Mouse (Mus musculus) heart, adult 2 months (tissue): Measurements from ENCODE around the gene Wdr18.

Experiments
- CTCF ChIP-seq: fragments of 200-600 bp; IDR thresholded peaks from 2 replicates; pipeline ENCODE4 v1.8.1; 2022; ENCODE audit warnings: antibody characterized with exemption, mild to moderate bottlenecking, moderate library complexity
- POLR2A ChIP-seq: fragments of 200-500 bp; IDR thresholded peaks from 2 replicates; pipeline ENCODE4 v1.6.1; 2011; ENCODE audit warnings: mild to moderate bottlenecking, low read depth, low read length, control low read depth; ENCODE audit not compliant: insufficient read depth

DNA sequence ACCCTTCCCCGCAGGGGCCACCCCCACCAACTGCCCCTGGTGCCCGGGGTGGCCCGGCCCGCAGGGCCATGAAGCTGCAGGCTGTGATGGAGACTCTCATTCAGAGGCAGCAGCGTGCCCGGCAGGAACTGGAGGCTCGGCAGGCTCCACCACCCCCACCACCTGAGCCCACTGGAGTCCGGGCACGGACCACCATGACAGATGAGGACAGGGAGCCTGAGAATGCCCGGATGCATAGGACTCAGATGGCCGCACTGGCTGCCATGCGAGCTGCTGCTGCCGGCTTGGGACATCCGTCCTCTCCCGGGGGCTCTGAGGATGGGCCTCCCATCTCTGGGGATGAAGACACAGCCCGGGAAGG is 29.1 kb upstream of the Wdr18 start:
- TF ChIP-seq POLR2A (no peak), CTCF (no peak)
